Mouse (Mus musculus) heart, adult 8-10 months (tissue): ENCODE results near the gene Shd. TPM values are rescaled to one million over a fixed set of nuclear protein-coding genes. Genes with fewer than 3 reads are reported as not detected.
"Not testable (repeated sequence)": the region's sequence is repeated elsewhere in the genome, so short reads cannot be mapped to it uniquely, and the experiment has no call there.

Experiments used
- DNase-seq: peaks from one replicate; pipeline ENCODE4 v3.0.0; 2022; ENCODE audit warnings: low spot score
- total RNA-seq, 4 experiments: library from RNA; stranded (reverse); gene quantifications; 2 replicates each; pipeline ENCODE4 v1.2.4; 2022

Shd gene
- total RNA-seq: 1 to 10 TPM in 3 of 4 experiments, under 1 TPM in 1; 0.66 to 2.0 (median 1.5) TPM

DNA sequence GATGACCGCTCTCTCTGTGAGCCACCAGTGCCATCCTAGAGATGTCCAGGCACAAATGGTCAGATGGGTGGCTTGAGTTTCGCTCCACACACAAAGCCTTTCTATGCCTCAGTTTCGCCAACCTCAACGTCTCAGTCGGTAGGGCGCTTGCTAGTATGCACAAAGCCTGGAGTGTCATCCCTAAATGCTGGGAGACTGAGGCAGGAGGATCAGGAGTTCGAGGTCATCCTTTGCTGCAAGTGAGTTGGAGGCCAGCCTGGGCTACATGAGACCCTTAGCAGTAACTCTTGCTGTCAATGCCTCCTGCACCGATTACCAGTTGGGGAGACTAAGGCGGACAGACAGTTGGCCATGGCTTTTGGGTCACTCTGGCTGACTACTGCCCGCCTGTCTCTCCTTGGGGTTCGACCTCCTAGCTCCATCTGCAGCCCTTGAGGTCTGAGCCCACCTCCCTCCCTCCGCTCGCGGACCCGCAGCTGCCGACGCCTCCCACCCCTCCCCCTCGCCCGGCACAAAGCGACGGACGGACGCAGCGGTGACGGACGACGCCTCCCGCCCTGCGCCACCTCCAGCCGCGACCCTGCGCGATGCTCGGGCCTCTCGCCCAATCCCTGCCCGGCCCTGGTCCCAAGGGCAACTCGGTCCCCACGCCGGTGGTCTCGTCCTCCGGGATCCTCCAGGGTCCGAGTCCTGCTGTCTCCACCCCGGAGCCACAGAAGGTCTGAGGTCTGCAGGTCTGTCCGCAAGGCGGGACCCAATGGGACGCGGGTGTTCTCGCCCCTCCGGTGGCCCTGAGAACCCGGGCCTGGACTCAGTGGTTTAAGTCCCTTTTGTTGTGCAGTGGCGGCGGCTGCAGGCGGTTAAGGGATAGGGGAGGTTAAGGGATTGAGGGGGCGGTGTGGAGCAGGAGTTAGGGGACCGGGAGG lies at the start of gene Shd:
Gene Shd (plus strand): TSS at position 502 of the 926 bp plus-strand sequence.
- no peak for DNase-seq

DNA sequence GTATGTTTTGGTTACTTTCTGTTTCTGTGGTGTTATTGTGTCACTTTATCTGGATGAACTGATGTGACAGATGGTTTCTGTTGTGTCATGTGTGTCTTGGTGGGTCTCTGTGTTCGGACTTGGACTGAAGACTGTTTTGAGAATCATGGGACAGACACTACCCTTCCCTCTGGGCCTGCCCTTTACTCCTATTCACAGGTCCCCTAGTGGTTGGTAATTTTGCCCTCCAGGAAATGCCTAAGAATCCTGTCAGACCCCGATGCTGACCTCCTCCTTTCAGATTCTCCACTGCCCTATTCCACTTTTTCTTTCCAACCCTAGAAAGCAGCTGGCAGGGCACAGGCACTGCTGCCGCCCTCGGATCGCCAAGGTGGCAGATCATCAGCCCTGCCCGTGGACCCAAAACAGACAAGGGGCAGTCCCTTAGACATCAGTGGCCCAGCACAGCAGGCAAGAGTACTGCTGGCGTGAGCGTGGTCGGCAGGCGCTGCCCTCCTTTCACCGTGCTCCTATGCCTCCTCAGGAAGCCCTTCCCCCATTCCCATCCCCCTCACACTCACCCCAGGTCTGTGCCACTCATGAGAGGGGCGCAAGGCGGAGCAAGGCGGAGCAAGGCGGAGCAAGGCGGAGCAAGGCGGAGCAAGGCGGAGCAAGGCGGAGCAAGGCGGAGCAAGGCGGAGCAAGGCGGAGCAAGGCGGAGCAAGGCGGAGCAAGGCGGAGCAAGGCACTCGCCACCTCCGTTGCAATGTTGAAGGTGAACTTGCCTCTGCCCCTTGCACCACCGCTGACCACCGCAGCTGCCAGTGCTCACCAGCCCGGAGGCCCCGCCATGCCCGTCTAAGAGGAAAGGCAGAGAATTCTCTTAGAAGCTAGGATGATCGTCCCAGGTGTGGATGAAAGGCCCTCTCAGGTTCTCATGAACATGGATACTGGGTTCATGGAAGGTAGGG lies 38.4 kb upstream of the Shd start:
- no peak for DNase-seq

DNA sequence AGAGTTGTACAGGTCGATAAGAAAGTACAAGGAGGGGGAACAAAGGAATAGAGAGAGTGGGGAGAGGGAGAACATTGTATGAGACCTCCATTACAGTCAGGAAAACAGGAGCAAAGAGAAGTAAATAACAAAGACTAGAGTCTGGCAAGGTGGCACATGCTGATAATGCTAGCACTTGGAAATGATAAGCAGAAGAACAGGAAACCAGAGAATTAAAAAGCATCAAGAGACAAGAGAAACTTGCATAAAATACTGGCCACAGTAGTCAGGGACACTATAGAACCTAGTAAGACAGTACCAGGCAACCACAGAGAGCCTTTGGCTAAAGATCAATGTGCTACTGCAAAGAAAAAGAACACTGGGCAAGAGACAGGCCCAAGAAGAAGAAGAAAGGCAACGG lies 37.6 kb upstream of the Shd start:
- DNase-seq: no peak

DNA sequence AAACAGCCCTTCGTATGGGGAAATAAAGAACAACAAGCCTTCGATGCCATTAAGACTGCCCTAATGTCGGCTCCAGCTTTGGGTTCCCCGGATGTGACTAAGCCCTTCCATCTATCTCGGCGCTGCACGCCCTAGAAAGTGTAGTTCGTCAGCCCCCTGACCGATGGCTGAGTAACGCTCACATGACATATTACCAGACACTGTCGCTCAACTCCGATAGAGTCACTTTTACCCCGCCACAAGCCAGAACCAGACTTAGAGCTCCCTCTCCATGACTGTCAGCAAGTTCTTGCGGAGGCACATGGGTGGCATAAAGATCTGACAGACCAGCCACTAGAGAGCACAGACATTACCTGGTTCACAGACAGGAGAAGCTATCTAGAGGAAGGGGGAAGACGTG lies 37.1 kb upstream of the Shd start:
- DNase-seq: no peak

DNA sequence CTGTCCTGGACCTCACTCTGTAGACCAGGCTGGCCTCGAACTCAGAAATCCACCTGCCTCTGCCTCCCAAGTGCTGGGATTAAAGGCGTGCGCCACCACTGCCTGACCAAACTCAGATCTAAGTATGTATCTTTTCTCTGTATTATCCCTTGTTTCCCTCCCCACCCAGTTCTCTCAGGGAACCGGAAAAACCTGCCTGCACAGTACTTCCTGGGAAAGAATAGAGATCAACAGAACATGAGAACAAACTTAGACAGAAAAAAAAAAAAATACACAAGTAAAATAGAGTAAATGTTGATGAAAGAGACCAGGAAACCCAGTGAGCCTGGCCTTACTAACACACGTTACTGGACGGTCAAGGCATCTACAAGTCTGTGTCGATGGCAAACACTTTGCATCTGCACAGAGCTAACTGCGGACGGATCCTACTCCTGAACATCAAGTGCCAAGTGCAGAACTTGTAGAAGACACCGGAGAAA lies 25.8 kb upstream of the Shd start:
- not testable (repeated sequence) for DNase-seq

DNA sequence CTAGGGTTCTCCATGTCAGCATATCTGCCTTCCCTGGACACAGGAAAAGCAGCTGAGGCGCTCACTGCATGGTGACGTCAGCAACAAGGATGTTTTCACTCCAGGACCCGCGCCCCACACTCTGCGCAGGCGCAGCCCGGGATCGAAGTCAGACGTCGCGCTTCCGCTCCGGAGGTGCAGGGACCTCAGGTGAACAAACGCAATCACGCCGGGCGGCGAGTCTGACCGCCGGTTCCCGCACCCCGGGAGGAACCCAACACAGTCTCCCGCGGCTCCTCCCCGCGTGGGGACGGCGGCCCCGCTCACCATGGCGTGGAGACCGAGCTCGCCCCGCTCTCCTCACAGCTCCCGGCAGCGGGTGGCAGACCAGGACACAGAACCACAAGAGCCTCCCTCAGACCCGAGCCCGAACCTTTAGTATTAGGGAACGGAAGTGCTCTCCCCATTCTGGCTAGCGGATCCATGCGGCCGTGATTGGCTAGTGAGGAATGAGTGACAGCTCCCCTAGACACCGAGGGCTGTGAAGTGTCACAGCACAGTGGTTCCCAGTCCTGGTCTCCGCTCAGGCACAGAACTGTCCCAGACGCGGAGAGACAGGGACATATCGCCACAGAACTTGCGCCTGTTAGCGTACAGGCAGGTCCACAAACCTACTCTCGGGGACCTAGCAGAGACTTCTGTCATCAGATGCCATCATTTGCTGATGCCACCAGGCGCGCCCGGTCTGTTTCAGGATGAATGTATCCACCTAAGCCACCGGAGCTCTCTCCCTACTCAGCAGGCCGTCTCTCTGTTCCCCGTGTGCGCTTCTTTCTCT lies 25.2 kb upstream of the Shd start:
- peak; percentile 97 for DNase-seq

DNA sequence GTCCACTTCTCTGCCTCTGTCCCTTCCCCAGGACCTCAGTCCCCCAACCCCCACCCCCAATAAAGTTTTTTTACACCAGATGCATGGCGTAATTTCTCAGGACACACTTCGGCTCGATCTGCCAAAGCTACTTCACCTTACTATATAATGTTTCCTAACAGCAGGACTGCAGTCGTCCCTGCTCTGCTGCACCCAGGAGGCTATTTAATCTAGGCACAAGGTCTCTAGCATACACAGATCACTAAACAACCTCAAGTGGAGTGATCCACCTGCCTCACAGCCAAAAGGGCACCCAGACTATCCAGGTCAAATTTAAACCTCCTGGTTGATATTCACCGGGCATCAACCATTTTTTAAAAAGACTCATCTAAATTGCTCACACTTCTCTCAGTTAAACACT lies 24.6 kb upstream of the Shd start:
- no peak for DNase-seq

DNA sequence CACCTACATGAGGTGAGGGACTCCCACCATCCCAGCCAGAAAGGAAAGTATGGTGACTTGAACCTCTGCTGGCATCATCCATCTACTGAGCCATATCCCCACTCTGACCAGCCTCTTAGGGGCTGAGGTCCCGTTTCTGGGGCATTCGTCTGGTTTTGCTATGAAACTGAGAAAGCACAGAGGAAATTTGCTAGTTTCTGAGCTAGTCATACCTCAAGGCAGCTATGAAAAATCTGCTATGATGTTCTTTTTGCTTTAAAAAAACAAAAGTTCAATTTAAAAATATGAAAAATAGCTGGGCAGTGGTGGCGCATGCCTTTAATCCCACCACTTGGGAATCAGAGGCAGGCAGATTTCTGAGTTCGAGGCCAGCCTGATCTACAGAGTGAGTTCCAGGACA lies 21.6 kb upstream of the Shd start:
- DNase-seq: no peak

DNA sequence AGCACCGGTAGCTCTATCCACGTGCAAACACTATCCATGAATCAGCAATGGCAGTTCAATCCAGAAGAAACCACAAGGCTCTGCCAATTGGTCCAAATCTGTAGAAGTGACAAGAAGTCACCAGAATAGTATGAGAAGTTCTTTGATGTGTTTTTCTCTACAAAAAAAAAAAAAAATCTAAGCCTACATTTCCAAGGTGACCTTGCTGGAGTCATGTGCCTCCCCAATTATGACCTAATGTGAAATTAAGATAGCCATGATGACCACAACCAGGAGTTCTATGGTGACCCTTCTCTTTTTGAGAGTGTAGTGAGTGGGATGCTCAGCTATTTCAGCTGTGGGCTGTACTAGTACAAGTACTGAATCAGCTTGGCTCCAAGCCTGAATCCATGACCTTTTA lies 20.9 kb upstream of the Shd start, which contains the start of gene Zfp119b:
Gene Zfp119b (minus strand): TSS at position 101 of the 400 bp plus-strand sequence.
- no peak for DNase-seq

DNA sequence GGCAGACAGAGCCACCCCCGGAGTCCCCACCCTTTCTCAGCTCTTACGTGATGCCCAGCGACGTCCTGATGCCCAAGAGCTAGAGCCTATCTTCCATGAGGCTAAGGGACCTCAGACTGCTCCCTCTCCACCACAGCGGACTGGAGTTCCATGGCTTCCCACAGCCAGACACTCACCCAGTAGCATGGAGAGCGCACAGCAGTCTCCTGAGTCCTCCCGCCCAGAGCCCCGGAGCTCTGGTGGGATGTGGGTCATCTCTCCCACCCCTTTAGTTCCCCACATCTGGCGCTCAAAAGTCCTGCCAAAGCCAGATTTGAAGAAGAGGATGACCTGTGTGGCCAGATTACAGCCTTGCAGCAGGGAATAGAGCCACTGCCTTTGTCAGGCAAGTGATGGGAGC lies 19.7 kb upstream of the Shd start:
- DNase-seq: no peak

DNA sequence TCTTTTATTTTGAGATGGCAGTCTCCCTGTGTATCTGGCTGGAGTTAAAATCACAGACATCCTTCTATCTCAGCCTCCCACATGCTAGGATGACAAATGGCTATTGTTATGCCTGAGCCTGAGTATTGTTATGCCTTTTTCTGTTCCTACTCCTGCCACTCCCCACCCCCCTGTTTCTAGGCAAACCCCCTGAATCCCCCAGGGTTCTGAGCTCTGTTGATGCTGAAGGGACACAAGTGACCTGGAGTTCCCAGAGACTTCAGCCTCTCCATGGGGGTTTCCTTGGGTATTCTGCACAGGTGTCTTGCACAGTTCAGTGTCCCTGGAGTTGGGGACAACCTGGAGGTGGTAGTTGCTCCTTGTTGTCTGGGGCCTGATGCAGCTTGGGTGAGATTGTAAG lies 18.2 kb upstream of the Shd start:
- no peak for DNase-seq

DNA sequence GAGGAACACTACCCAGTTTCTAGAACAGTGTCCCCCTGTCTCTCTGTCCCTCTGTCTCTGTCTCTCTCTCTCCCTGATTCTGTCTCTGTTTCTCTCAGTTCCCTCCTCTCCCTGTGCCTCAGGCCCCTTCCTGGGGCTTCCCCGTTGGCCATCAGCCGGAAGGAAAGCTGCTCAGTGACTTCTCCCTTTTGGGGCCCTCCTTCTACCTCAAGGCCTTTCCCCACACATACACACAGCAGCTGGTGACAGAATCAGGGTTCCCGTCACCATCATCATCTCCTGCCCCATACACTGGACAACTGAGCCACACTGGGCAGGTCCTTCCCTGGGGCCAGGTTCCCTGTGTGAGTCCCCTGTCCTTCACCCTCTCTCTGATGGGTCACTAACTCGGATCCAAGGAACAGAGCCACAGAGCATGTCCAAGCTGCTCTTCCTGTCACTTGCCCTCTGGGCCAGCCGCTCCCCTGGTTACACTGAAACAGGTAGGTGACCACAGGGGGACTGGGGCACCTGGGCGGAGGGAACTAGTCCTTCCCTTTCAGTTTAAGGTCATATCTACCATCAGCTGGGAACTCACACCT lies 17.7 kb upstream of the Shd start, which contains the start of gene Ebi3:
Gene Ebi3 (plus strand): TSS at position 194 of the 581 bp plus-strand sequence.
- DNase-seq: no peak

DNA sequence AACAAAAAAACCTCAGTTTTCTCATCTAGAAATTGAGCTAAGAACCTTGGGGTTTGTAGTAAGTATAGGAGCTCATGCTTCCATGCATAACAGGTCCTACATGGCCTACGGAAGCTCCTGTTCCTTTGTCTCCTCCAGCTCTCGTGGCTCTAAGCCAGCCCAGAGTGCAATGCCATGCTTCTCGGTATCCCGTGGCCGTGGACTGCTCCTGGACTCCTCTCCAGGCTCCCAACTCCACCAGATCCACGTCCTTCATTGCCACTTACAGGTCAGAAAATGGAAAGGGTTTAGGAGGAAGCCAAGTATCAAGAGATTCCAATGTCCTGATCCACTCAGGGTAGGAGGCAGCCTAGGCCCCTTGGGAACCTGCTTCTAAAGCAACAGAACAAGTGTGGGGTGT lies 16.5 kb upstream of the Shd start:
- no peak for DNase-seq

DNA sequence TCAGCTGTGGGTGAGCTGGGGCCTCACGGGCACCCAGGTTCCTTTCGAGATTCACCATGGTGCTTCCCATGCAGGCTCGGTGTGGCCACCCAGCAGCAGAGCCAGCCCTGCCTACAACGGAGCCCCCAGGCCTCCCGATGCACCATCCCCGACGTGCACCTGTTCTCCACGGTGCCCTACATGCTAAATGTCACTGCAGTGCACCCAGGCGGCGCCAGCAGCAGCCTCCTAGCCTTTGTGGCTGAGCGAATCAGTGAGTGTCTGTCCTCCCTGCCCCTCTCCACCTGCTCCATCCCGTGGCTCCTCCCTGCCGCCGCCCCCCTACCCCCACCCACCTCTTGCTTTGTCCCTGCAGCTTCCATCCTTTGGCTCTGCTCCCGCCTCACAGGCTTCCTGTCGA lies 16.0 kb upstream of the Shd start:
- no peak for DNase-seq

DNA sequence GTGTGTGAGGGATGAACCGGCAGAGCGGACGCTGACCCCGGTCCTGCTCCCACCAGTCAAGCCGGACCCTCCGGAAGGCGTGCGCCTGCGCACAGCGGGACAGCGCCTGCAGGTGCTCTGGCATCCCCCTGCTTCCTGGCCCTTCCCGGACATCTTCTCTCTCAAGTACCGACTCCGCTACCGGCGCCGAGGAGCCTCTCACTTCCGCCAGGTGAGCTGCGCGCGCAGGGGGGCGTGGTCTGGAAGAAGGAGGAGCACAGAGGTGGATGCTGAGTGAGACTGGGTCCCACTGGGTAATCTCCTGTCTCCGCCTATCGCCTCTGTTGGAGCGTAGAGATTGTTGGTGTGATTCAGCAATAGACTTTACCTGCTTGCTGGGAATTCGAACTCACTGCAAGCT lies 14.1 kb upstream of the Shd start:
- DNase-seq: no peak

DNA sequence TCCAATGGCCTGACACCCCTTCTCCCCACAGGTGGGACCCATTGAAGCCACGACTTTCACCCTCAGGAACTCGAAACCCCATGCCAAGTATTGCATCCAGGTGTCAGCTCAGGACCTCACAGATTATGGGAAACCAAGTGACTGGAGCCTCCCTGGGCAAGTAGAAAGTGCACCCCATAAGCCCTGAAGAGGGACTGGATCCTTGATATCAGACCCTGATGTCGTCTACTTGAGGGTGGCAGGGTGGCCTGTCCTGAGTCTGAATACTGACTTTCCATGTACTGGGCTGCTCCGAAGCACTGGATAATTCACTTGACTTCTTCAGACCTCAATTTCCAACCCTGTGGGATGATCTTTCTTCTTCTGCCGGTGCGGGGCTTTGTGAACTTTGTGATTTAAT lies 13.7 kb upstream of the Shd start:
- DNase-seq: no peak

DNA sequence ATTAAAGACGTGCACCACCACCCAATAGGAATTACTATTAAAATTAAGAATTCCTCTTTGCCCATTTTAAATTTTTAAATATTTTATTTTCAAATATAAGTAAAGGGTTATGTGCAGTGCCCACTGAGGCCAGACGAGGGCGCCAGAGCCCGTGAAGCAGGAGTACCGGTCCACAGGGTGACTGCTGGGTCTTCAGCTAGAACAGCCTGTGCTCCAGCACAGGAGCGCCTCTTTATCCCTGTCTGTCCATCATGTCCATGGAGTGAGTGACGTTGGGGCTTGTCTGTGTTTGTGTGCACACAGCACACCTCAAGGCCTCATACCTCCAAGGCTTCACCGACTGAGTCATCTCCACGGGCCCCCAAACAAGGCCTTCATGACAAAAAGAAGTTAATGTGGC lies 13.1 kb upstream of the Shd start:
- peak; percentile 60 for DNase-seq

DNA sequence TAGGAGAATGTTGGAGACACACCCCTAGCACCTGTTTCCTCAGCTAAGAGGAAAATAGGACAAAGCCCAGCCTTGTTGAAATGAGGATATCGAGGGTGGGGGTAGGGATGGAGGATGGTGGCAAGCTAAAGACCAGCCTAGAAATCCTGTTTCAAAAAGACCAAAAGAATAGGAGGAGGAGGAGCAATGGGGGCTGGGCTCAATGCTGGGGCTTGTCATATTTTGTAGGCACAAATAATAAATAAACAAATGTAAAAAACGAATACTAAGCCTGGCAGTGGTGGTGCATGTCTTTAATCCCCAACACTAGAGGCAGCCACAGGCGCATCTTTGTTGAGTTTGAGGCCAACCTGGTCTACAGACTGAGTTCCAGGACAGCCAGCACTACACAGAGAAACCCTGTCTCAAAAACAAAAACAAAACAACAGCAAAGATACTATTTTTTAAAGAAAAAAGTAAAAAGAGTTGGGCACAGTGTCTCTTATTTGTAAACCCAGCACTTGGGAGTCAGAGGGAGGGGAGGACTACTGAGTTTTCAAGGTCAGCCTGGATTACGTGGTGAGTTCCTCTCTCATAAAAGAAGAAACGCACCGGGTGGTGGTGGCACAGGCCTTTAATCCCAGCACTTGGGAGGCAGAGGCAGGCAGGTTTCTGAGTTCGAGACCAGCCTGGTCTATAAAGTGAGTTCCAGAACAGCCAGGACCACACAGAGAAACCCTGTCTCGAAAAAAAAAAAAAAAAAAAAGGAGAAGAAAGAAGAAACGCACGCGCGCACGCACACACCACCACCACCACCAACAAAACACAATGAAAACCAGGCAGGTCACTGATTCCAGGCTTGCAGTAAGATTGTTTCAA lies 12.3 kb upstream of the Shd start:
- no peak for DNase-seq

DNA sequence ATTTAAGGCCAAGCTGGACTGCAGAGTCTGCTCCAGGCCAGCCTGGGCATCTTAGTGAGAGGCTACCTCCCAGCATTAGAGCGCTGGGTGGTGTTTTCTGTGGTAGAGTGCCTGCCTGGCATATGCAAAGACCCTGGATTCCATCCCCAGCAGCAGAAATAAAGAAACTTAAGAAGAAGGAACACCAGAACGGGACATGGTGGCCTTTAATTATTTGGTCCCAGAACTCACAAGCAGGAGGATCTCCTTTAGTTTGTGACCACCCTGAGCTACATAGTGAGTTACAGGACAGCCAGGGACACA lies 11.7 kb upstream of the Shd start:
- no peak for DNase-seq
